Mouse (Mus musculus) heart, adult 2 months (tissue): ENCODE measurements at regions not wholly inside any gene's neighbourhood (a gene's known extent, or its start where the extent isn't known, plus 50 kb on each side); places are given as distances from the start of the nearest gene placed in this dataset.

Experiments used
- CTCF ChIP-seq: fragments of 200-600 bp; IDR thresholded peaks from 2 replicates; pipeline ENCODE4 v1.8.1; 2022; ENCODE audit warnings: antibody characterized with exemption, mild to moderate bottlenecking, moderate library complexity
- EP300 ChIP-seq: fragments of 200-500 bp; IDR thresholded peaks from 2 replicates; pipeline ENCODE4 v1.6.1; 2011; ENCODE audit warnings: low read depth, low read length, control low read depth; ENCODE audit not compliant: insufficient read depth
- POLR2A ChIP-seq: fragments of 200-500 bp; IDR thresholded peaks from 2 replicates; pipeline ENCODE4 v1.6.1; 2011; ENCODE audit warnings: mild to moderate bottlenecking, low read depth, low read length, control low read depth; ENCODE audit not compliant: insufficient read depth

DNA sequence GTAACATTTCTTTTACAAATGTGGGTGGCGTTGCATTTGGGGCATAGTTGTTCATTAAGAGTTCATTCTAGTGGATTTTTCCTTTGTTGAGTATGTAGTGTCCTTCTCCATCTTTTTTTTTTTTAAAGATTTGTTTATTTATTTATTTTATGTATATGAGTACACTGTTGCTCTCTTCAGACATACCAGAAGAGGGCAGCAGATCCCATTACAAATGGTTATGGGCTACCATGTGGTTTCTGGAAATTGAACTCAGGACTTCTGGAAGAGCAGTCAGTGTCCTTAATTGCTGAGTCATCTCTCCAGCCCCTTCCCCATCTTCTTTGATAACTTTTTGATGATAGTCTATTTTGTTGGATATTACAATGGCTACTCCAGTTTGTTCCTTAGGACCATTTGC lies 306.0 kb downstream of the Dmac1 start:
- TF ChIP-seq CTCF (peak; percentile 52), POLR2A (no peak), EP300 (no peak)
